Mouse (Mus musculus): ENCODE data around the gene Pnpla6. TPM values are rescaled to one million over a fixed set of nuclear protein-coding genes. Genes with fewer than 3 reads are reported as not detected.
"Not testable (repeated sequence)": the region's sequence is repeated elsewhere in the genome, so short reads cannot be mapped to it uniquely, and the experiment has no call there.

The Pnpla6 gene
- total RNA-seq, 2 experiments from 2014 or later = 37.4 to 40.7 TPM

DNA sequence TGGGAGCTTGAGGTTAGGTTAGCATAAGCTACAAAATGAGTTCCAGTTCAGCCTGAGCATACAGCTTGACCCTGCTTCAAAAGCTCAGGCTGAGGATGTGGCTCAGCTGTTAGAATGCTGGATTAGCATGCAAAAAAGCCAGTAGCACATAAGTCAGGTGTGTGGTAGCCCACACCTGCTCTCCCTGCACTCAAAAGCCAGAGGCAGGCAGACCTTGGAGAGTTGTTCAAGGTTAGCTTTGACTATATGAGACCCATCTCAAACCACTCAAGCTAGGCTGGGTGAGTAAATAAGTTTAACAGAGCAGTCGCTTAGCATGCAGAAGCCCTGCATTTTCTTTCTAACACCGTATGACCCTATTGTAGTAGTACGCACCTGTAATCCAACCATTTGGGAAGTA lies 59.4 kb downstream of the Pnpla6 start:
- no peak for DNase-seq (ENCODE audit: low spot score in 2 of 2)

DNA sequence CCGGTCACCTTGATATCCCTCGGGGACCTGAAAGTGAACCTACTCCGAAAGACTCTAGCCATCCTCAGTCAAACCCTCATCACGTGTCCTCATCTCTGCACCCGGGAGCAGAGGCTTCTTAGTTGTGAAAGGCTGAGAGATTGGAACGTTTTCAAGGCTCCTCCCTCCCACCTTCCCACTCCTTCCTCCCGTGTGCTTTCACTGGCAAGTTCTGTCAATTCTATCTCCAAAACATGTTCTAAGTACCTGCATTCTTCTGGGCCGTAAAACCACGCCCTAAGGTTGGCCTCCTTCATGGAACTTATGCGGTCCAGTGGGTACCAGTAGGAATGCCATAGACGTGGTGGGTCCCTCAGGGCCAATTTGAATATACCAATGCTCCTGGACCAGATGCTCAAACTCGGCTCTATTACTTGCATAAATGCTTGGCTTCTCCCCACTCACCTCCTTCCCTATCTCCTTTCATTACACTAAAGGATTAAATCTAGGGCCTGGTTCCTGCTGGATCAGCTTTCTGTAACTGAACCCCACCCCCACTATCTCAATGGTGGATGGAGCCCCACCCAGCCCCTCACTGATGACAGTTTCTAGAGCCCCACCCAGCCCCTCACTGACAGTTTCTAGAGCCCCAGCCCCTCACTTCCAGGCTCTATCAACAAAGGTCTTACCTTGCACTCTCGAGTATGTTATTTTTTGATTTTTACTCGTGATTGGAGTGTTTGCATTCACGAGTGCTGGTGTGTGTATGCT lies 61.2 kb downstream of the Pnpla6 start:
- no peak for DNase-seq (ENCODE audit: low spot score in 2 of 2)

DNA sequence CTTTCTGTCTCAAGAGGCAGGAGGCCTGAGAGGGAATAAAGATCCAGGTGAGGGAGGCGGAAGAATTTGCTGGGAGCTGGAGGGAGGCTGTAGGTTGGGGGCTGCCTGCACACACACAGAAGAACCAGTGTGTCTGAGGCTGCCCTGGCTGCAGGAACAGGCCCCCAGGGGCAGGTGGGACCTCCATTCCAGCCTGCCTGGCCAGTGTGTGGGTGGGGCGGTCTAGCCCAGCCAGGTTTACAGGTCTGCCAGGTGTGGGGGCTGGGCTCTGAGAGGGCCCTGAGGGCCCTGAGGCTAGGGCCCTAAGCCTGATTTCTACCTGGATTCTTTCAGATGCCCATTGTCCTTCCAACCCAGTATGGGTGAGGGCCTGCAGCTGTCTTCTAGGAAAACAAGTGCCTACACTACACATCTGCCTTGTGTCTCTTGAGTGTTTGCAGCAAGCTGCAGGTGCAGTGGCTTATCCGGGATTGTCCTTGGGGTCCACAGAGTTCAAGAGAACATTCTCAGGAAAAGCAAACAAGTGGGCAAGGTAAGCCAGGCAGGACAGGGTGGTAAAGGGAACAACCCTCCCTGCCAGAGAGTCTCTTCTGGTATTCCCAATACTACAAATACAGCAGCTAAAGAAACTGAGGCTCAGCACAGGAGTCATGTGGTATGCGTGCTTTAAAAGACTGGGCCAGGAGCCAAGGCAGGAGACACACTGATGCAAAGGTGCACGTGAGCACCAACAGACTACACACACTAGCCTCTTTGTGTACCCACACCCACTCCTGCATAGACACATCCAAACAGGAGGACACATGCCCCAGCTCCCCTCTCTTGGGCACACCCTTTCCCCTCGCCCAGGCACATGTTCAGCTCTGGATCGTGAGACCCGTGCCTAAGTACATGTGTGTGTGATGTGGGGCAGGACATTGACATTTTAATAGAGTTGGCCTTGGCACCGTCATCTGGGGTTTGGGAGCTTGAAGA lies 64.5 kb downstream of the Pnpla6 start:
- DNase-seq (ENCODE audit: low spot score in 2 of 2) = no peak

DNA sequence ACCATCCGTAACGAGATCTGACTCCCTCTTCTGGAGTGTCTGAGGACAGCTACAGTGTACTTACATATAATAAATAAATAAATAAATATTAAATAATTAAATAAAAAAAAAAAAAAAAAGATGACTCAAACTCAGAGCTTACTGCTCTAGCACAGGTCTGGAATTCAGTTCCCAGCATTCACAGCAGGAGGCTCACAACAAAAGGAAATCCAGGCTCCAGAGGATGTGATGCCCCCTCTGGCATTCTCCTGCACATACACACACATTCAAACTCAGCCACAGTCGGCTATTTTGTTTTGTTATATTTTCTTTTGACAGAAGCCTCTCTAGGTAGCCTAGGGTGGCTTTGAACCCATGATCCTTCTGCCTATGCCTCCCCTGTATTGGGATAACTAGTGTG lies 66.8 kb downstream of the Pnpla6 start:
- not testable (repeated sequence) for DNase-seq (ENCODE audit: low spot score in 2 of 2)

DNA sequence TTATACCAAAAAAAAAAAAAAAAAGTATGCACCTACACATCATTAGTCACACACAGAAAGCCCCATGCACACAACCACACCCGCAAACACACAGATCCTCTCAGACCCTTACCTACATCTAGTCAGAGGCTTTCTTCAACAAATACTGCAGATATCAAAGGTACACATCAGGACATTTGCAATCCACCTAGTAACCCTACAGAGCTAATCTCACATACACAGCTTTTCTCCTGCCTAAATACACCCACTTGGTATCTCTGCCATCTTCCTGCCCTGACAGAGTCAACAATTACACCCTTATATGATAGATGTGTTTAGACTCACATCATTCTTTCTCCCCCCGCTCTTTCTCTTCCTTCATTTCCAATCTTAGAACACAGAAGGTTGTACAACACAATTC lies 71.3 kb downstream of the Pnpla6 start:
- DNase-seq (ENCODE audit: low spot score in 2 of 2) = no peak

DNA sequence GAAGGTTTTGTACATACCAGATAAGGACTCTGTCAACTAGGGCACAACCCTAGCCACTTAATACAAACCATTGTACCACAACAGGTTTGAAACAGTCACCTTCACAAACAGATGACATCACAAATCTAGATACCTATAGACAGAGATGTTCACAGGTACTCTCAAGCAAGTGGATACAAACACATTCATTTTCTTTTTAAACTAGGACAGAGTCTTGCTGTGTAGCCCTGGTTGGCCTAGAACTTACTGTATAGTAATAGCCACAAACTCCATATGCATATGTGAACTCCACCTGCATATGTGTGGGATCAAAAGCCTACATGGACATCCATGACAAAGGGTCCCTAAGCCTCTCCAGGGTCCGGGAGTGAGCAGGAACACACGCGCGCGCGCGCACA lies 71.8 kb downstream of the Pnpla6 start, which contains the start of gene Camsap3:
Camsap3 (plus strand) TSS at position 301 of the 398 bp plus-strand sequence.
- no peak for DNase-seq (ENCODE audit: low spot score in 2 of 2)

DNA sequence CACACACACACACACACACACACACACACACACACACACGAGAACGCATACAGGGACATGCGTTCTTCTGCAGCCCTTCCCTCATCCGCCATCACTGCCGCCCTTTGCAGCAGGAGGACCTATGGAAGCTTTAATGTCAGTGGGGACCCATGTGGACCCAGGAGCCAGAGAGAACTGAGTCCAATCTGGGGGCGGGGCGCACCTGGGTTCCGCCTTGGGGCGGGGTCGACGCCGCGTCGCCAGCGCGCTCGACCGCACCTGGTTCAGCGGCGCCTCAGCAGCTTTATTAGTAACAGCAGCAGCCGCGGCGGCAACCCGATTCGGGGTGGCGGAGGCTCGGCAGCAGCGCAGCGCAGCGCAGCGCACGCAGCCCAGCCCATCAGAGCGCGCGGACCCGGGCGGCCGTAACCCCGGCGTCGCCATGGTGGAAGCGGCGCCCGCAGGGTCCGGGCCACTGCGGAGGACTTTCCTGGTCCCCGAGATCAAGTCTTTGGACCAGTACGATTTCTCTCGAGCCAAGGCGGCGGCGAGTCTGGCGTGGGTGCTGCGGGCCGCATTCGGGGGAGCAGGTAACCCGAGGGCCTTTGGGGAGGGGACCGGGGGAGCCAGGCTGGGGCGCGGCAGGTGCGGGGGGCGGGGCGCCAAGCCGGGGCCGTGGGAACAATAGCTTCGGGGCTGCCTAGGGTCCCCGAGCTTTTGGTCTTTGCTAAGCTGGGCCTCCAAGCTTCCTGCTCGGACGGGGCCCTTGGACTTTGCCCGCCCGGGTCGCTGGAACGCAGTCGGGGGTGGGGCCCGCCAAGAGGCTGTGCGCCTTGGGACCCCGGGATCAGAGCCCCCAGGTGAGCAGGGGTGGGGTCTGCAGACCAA lies 72.4 kb downstream of the Pnpla6 start:
- peak; percentile 43 to 49 for DNase-seq (ENCODE audit: low spot score in 2 of 2)

- DNase-seq (ENCODE audit: low spot score in 2 of 2) = no peak
Measured at GRCm38 (mm10) chr8:3588258-3588633, 73.1 kb downstream of the Pnpla6 start.

GRCm38 (mm10) chr8:3593470-3593869 lies 78.3 kb downstream of the Pnpla6 start:
- DNase-seq (ENCODE audit: low spot score in 2 of 2) = no peak

Other genes with a start within 250 kb of the Pnpla6 start
- gene Insr, start 235.8 kb upstream of the Pnpla6 start, total RNA-seq (2021) = 100 to 1,000 TPM; 121 to 156 TPM
- gene A430078G23Rik, start 162.0 kb upstream of the Pnpla6 start, total RNA-seq (2021) = under 1 TPM in 1 of 2 experiments, not detected in 1; 0.38 TPM
- gene Arhgef18, start 122.4 kb upstream of the Pnpla6 start, total RNA-seq (2021) = 10 to 100 TPM; 31.0 to 34.2 TPM
- gene Pex11g, start 47.7 kb upstream of the Pnpla6 start, total RNA-seq (2021) = 1 to 10 TPM; 5.9 to 9.8 TPM
- gene Tex45, start 44.5 kb upstream of the Pnpla6 start, total RNA-seq (2021) = not detected
- gene Zfp358, start 22.2 kb upstream of the Pnpla6 start, total RNA-seq (2021) = 10 to 100 TPM; 17.5 to 20.5 TPM
- 10 to 100 TPM; 40.9 to 42.8 TPM for gene Mcoln1, start 14.9 kb upstream of the Pnpla6 start, total RNA-seq (2021)
- under 1 TPM in 1 of 2 experiments, not detected in 1; 0.38 TPM for gene C330021F23Rik, start 52.6 kb downstream of the Pnpla6 start, total RNA-seq (2021)
- gene Camsap3, start 71.9 kb downstream of the Pnpla6 start, total RNA-seq (2021) = 1 to 10 TPM; 4.1 to 8.0 TPM
- gene Xab2, start 105.9 kb downstream of the Pnpla6 start, total RNA-seq (2021) = 10 to 100 TPM; 34.1 to 39.1 TPM
- gene Pet100, start 106.2 kb downstream of the Pnpla6 start, total RNA-seq (2021) = 100 to 1,000 TPM; 117 to 148 TPM
- gene Pcp2, start 110.2 kb downstream of the Pnpla6 start, total RNA-seq (2021) = not detected
- 10 to 100 TPM; 87.5 to 98.8 TPM for gene Stxbp2, start 115.6 kb downstream of the Pnpla6 start, total RNA-seq (2021)
- gene Retn, start 140.4 kb downstream of the Pnpla6 start, total RNA-seq (2021) = 100 to 1,000 TPM; 182 to 325 TPM
- under 1 TPM in 1 of 2 experiments, not detected in 1; 0.32 TPM for gene Mcemp1, start 150.4 kb downstream of the Pnpla6 start, total RNA-seq (2021)
- 100 to 1,000 TPM in 1 of 2 experiments, 10 to 100 TPM in 1; 37.9 to 110 TPM for gene Fcor, start 157.0 kb downstream of the Pnpla6 start, total RNA-seq (2021)
- gene Trappc5, start 160.9 kb downstream of the Pnpla6 start, total RNA-seq (2021) = 10 to 100 TPM; 22.4 to 23.6 TPM
- under 1 TPM in 1 of 2 experiments, not detected in 1; 0.35 TPM for gene Fcer2a, start 178.8 kb downstream of the Pnpla6 start, total RNA-seq (2021)
- gene Clec4g, start 205.3 kb downstream of the Pnpla6 start, total RNA-seq (2021) = not detected
- 1 to 10 TPM in 1 of 2 experiments, under 1 TPM in 1; 0.40 to 1.7 TPM for gene Cd209a, start 233.6 kb downstream of the Pnpla6 start, total RNA-seq (2021)

All from adrenal gland, adult 18-20 months (tissue).